Mouse (Mus musculus): ENCODE measurements around the gene Tmem121. TPM values are rescaled to one million over a fixed set of nuclear protein-coding genes. Genes with fewer than 3 reads are reported as not detected.

The Tmem121 gene
- polyA plus RNA-seq (2014; fragmentation: Illumina TruSeq; extraction: RNeasy Lipid Tissue Mini Kit (QIAGEN cat#74804); ENCODE audit: low read depth, low replicate concordance): 0.38 TPM

DNA sequence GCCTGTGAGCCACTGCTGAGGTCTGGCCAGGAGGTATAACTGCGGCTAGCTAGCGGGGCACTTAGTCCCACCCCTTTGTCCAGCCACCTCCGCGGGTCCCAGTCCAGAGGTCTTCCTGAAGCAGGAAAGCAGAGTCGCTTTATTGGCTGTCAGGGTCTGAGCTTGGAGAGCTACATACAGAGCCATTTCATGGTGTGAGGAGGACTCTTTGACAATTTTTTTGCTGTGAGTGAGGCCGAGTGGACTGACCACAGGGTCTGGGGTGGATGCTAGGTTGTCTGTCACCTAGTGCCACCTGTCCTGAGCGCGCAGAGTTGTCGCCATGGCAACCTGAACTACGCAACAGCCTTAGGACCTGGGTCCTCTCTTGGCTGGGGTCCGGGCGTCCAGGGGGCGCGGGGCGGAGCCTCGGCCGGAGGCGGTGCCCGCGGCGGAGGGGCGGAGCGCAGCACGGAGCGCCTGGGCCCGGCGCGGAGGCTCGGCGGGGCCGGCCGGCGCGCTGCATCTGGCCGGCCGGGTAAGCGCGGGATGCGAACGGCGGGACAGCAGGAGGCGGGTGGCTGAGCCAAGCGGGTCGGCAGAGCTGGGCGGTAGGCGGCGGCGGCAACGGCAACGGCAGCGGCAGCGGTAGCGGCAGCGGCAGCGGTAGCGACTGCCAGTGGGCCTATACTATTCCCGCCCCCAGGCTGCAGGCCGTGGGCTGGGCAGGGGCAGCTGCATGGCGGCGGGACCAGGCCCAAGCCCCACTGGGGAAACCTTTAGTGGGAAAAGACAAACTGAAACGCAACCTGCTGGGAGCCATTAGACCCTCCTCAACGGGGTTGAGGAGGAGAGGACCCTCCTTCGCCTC lies at the start of gene Tmem121:
Gene Tmem121 (plus strand): TSS at position 489 of the 850 bp plus-strand sequence.

DNA sequence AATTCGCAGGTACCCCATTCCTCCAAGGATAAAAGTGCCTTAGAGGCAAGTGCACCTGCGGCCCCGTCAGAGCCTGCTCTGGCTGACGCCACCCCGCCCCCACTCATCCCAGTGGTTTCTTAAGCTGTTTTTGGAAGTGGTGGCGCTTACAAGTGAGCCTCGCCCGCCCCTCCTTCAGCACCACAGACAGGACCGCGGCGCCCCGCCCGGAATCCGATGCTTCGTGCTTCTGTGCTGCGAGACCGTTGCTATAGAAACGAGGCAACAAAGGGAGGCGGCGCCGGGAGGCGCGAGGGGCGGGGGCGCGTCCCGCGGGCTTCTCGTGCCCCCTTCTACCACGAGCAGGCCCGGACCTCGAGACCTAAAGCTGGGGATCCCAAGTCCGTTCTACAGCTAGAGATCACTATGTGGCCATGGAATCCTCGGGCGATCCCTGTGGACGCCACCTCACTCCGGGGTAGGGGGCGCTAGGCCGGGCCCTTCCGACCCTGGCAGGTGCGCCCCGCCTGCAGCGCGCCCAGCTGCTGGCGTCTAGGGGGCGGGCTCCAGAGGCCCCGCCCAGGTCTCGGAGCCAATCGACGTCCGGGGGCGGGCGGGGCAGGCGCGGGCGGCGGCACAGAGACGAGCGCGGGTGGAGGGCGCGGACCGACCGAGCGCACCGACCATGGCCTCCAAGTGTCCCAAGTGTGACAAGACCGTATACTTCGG lies 45.7 kb upstream of the Tmem121 start, which contains the start of gene Crip2:
Gene Crip2 (plus strand): TSS at position 329 of the 708 bp plus-strand sequence.

DNA sequence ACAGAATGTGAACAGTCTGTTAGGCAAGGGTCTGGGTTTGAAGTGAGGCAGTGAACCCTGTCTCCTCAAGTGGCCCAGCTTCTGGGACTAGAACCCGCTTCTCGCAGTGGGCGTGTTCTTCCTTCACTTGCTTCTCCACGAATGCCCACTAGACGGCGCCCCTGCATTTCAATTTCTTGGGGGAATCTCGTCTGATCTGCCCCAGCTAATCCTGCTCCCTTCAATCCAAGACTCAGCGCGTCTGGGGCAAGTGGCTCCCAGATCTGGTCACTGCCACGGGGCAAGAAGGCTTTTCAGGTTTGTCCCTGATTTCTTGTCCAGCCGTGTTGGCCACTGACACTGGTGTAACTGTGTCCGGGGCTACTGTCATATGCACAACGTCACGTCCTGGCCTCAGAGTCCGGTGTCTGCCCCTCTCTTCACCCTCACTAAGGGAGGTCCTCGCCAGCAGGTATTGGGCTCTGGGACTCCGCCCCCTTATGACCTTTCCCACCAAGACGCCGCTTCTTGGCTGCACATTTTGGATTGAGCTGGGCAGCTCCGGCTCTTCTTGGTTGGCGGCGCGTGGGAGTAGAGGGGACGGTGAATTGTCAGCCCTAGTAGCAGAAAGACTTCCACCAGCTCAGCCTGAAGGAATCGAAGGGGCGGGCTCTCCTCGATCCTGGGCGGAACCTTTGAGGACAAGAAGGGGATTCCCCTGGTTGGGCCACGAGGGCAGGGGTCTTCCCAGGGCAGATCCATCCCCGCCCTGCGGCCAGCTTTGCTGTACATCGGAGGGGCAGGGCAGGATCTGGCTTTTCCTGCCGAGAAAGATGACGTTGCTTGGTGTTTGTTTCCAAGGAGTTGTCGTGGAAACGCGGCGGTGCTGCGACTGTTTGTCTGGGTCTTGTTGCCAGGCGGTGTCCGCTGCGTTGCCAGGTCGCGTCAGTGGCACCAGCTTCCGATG lies 39.3 kb upstream of the Tmem121 start, which contains the start of gene Crip1:
Gene Crip1 (plus strand): TSS at position 205 of the 946 bp plus-strand sequence.

DNA sequence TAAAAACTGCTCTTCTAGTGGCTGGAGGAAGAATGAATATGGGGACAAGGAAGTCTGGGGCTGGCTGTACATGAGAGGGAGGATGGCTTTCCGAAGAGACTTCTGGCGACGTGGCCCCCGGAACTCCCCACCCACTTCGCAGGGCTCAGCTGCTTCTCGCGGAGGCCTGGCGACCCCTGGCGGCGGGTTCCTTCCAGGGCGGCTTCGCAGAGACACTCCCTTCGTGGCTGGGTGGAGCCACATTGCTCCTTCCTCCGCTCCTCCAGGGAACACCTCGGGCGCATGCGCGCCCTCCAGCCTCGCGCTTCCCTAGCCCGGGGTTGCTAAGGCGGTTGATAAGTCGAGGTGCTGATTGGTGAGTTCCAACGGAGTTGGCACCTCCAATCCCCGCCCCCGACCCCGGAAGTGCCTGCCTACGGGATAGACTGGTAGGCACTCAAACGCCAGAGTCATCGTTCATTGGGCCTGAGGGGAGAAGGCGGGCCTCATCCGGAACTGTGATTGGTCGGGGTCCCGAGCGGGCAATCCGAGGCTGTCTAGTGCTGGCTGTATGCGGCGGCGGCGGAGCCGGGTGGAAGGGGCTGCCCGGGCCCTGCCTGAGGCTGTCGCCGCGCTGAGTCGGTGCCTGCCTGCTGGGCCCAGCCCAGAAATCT lies 29.7 kb upstream of the Tmem121 start, which contains the start of gene Tedc1:
Gene Tedc1 (plus strand): TSS at position 535 of the 653 bp plus-strand sequence.

Other genes with a start within 250 kb of the Tmem121 start
- gene Nudt14, start 243.8 kb upstream of the Tmem121 start, polyA plus RNA-seq (2014; fragmentation: Illumina TruSeq; extraction: RNeasy Lipid Tissue Mini Kit (QIAGEN cat#74804); ENCODE audit: low read depth, low replicate concordance): 29.2 TPM
- 15.8 TPM for gene Btbd6, start 209.4 kb upstream of the Tmem121 start, polyA plus RNA-seq (2014; fragmentation: Illumina TruSeq; extraction: RNeasy Lipid Tissue Mini Kit (QIAGEN cat#74804); ENCODE audit: low read depth, low replicate concordance)
- 61.8 TPM for gene Brf1, start 185.2 kb upstream of the Tmem121 start, polyA plus RNA-seq (2014; fragmentation: Illumina TruSeq; extraction: RNeasy Lipid Tissue Mini Kit (QIAGEN cat#74804); ENCODE audit: low read depth, low replicate concordance)
- 30.2 TPM for gene Pacs2, start 171.4 kb upstream of the Tmem121 start, polyA plus RNA-seq (2014; fragmentation: Illumina TruSeq; extraction: RNeasy Lipid Tissue Mini Kit (QIAGEN cat#74804); ENCODE audit: low read depth, low replicate concordance)
- gene Tex22, start 111.4 kb upstream of the Tmem121 start, polyA plus RNA-seq (2014; fragmentation: Illumina TruSeq; extraction: RNeasy Lipid Tissue Mini Kit (QIAGEN cat#74804); ENCODE audit: low read depth, low replicate concordance): 6.4 TPM
- 38.8 TPM for gene Mta1, start 87.7 kb upstream of the Tmem121 start, polyA plus RNA-seq (2014; fragmentation: Illumina TruSeq; extraction: RNeasy Lipid Tissue Mini Kit (QIAGEN cat#74804); ENCODE audit: low read depth, low replicate concordance)
- 123 TPM for gene Crip2, start 45.7 kb upstream of the Tmem121 start, polyA plus RNA-seq (2014; fragmentation: Illumina TruSeq; extraction: RNeasy Lipid Tissue Mini Kit (QIAGEN cat#74804); ENCODE audit: low read depth, low replicate concordance)
- 4,675 TPM for gene Crip1, start 39.6 kb upstream of the Tmem121 start, polyA plus RNA-seq (2014; fragmentation: Illumina TruSeq; extraction: RNeasy Lipid Tissue Mini Kit (QIAGEN cat#74804); ENCODE audit: low read depth, low replicate concordance)
- gene Tedc1, start 29.5 kb upstream of the Tmem121 start, polyA plus RNA-seq (2014; fragmentation: Illumina TruSeq; extraction: RNeasy Lipid Tissue Mini Kit (QIAGEN cat#74804); ENCODE audit: low read depth, low replicate concordance): 2.9 TPM